Mouse (Mus musculus): Measurements from ENCODE around the gene Shoc2.

Shoc2 gene

GRCm38 (mm10) chr19:54076362-54077349, 132.6 kb downstream of the Shoc2 start:
- intact Hi-C loops (cut with DNase I) = no loop called here

DNA sequence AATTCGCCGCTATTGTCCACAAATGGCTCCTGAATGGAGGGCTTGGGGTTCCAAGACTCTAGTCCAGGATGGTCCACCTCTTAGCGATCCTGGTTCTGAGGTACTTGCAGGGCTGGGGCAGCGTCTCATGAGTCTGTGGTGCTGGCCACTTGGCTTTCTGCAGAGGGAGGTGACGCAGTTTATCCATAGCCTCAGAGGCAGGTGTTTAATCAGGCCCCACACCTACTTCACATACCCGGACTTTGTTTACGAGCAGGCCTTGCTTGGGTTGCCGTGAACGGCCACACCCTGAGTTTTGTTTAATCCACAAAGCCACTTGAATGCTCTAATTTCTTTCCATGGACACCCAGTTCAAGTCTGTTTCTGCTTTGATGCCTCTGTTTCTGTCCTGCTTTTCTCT, 137.2 kb downstream of the Shoc2 start:
- intact Hi-C loops (cut with DNase I) = no loop called here

- intact Hi-C loops (cut with DNase I) = no loop called here
These were observed 137.6 kb downstream of the Shoc2 start for GRCm38 (mm10) chr19:54081716-54082165.

Measured in adrenal gland (tissue).